Mouse (Mus musculus) c-Kit-positive CD71-positive TER-119-negative erythroid progenitor cells, embryonic 14.5 days (primary cell): Measurements from ENCODE around the gene Gucy1a1.
"Not testable (repeated sequence)": the region's sequence is repeated elsewhere in the genome, so short reads cannot be mapped to it uniquely, and the experiment has no call there.

Experiments used
- DNase-seq: peaks from one replicate; pipeline ENCODE4 v3.0.0-alpha.2; 2013; ENCODE audit warnings: low read depth

Gucy1a1 gene

DNA sequence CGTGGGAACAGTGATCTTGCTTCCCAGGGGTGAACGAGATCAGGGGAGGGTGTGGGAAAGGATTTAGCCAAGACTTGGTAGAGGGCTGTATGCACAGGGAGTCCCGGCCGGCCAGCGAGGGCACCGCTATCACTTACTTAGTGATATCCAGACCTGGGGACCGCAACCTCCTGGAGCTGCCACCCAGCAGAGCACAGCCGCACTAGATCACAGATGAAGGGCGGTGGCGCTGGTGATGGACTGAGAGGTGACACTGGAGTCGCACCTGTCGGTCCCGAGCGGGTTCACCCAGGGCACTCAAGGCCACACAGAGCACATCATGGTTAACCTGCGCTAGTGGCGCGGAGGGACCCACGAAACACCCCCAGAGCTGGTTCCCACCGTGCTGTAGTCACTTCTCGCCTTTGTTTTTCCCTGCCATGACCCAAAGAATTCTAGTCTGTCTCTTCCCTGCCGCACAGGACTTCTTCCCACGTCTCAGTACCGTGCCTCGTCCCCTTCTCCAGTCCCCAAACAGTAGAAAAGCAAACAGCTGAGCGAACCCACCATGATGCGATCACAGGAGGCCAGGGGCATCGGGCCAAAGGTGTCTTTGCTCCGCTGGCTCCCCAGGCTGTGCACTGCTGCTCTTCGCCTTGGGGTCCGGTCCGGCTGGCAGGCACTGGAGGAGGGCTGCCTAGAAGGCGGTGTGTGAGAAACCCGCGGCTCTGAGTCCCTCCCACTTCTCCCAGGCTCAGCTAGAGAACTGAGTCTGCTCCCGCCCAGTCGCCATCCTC is at the start of gene Gucy1a1:
Gucy1a1 (minus strand) TSS at position 664 of the 776 bp plus-strand sequence.
- no peak for DNase-seq

DNA sequence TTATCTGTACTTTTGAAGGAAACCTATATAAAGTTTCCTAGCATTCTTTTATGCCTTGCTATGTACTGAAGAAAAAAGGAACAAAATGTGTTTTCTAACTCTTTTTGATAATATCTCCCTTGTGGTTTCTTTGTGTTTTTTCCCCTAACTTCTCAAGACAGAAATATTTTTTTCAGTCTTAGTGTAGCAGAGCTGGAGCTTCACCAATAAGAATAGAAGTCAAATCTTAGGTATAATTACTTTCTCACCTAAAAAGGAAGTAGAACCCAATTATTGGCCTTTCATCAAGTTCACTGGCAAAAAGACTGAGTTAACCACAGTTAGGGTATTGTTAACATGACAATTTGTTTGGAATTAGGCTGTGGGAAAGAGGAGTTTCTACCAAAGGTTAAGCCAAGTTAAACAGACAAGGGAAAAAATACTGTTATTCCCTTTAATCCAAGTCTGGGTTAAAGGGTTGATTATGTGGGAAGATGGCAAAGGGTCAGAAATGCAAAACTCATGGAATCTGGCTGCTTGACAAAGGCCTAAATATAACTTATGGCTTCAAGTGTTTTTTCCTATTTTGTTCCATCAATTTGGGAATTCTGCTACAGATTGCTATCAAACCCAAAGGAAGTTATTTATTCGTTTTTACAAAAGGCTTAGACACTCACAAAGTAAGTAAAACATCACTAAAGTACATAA is 46.1 kb upstream of the Gucy1a1 start:
- no peak for DNase-seq

DNA sequence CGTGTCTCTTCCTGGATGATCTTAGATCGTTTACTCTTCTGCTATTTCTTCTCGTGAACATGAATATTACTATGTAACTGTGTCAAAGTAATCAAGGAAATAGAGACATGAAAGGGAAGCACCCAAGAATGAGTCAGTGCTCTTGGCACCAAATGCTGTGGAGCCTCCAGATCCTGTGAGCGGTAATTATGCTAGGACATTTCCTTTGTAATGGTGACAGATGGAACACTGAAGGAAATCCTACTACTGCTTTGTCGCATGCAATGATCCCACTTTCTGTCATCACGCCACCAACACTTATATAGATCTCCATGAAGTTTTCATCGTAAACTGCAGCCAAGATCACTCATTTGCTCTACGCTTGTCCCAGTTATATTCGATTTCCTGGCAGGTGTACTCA is 40.0 kb upstream of the Gucy1a1 start:
- no peak for DNase-seq

GRCm38 (mm10) chr3:82181500-82181899 is 35.9 kb upstream of the Gucy1a1 start:
- DNase-seq: no peak

- no peak for DNase-seq
Measured at GRCm38 (mm10) chr3:82180253-82180652, 34.7 kb upstream of the Gucy1a1 start.

- DNase-seq: no peak
Measured at GRCm38 (mm10) chr3:82175501-82175900, 29.9 kb upstream of the Gucy1a1 start.

DNA sequence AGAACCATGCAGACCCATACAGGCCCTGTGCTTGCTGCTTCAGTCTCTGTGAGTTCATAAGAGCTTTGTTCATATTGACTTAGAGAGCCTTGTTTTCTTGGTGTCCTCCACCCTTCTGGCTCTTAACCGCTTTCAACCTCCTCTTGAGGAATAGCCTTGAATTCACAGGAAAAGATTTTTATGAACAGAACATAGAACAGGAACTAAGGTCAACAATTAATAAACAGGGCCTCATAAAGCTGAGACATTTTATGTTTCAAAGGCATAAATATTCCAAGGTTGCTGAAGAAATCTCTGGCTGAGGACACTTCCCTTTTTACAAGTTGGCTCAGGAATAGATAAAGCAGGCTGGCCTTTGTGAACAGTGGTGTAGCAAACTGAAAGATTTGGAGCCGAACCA is 21.5 kb upstream of the Gucy1a1 start:
- DNase-seq: no peak

DNA sequence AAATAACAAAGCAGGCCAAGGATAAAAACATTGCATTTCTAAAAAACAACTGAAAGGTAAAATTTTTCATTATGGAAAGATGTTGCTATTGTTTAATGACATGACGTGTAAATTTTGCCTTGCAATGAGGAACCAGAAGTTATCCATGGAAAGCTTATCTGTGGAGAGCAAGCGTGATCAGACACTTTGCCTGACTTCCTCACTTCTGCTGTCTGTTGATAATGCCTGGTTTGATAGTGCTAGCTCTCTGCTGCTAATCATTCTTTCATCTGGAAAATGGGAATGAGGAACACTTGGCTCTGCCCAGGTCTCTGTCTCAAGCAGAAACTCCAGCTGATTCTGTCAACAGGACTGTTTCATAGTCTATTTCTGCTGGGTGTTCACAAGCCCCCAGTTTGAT is 20.3 kb upstream of the Gucy1a1 start:
- no peak for DNase-seq

- DNase-seq: not testable (repeated sequence)
Measured at GRCm38 (mm10) chr3:82162992-82163391, 17.4 kb upstream of the Gucy1a1 start.

GRCm38 (mm10) chr3:82145978-82146377 is 389 bp upstream of the Gucy1a1 start:
- no peak for DNase-seq

- DNase-seq: no peak
Measured at GRCm38 (mm10) chr3:82144725-82145125, 864 bp downstream of the Gucy1a1 start.

GRCm38 (mm10) chr3:82140781-82141180 is 4.8 kb downstream of the Gucy1a1 start:
- DNase-seq: no peak

DNA sequence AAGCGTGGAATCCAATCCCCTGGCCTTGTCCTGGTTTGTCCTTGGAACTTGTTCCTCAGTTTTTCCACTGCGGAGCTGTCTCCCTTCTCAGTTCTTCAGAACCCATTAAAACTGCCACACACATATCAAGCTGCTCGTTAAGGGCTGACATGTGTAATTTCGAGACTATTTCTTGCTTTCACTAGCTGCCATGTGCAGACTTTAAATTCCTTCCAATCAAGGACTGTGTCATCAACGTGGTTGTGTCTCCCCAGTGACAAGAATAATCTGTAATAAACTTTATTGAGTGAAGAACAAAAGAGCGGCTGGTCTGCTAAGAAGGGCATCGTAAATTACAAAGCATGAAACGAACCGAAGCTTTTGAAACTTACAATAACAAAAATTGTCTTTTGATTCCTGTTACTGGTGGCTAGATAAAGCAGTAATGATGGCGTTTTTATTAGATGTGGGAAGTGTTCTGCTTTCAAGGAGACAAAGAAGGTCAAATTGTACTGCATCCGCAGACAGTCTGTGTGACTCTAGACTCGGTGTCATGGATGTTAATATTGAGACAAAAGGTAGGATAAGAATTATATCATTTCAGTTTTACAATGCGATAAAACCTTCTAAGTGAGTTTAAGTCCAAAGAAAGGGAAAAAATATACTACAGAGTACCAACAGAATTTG is 7.5 kb downstream of the Gucy1a1 start:
- no peak for DNase-seq

DNA sequence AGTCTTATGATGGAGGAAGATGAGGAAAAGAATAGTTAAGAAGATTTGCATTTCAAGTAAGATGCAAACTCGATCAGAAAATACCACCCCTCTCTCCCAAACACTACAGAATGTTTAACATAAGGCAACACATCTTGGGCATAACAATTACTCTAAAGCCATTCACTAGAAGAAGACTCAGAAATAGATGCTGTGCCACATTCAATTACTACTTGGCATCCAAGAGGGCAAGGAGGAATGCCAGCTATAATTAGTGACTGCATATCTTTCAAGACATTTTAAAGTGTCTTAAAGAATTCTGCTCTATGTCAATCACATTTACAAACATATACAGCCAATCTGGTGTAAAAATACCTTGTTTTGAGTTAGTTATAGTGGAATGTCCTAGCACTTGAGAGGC is 10.1 kb downstream of the Gucy1a1 start:
- no peak for DNase-seq

- no peak for DNase-seq
Measured at GRCm38 (mm10) chr3:82129258-82129657, 16.3 kb downstream of the Gucy1a1 start.

DNA sequence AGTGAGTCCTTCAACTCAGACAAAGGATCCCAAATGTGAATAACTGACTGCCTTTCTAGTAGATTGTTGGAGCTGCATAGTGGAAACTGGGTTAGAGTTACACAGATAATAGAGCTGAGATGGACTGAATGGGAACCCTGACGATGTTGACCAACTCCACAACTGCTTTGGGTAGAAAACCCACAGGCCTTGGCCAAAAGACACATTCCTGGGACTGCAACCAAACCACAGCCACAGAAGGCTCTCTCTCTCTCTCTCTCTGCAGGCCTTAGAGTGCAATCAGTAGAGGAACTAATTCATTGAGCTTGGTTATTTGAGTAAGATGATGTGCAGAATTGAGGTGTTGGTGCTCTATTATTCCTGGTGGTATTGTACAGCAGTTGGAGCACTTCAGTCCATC is 21.0 kb downstream of the Gucy1a1 start:
- DNase-seq: no peak

DNA sequence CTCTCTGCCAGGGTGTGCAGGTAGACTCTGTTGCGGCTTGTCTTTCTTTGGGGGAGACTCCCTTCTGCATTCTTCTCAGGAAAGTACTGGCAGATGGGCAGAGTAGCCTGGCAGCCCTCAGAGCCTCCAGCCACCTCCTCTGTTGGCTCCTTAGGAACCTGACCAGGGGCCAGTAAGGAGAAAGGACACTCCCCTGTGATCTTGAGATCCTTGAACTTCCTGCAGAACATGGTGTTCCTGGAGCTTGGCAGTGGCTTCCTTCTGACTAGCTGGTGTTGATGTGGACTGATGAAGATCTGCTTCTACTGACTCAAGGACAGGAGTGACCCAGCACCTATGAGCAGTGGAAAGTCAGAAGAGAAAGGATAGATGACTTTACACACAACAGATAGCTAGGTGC is 26.7 kb downstream of the Gucy1a1 start:
- DNase-seq: no peak

DNA sequence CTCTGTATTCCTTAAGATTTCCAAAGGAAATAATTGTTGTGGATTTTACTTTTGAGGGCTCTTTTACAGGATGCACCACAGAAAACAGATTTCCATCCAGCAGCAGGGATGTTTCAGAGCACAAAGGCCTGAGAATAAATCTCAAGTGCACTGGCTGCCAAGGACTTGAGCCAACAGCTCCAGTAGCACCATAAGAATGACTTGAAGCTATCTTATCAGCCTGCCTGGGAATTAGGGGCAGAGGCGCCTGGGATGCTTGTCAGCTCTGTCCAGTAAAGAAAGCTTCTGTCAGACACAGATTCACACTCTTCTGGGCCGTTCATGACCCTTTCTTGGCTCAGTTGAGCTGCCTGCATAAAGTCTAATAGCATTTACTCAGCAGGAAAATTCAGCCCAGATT is 33.1 kb downstream of the Gucy1a1 start:
- no peak for DNase-seq

GRCm38 (mm10) chr3:82111986-82112385 is 33.6 kb downstream of the Gucy1a1 start:
- DNase-seq: no peak

- no peak for DNase-seq
Measured at GRCm38 (mm10) chr3:82108951-82109350, 36.6 kb downstream of the Gucy1a1 start.

GRCm38 (mm10) chr3:82104229-82104628 is 41.4 kb downstream of the Gucy1a1 start:
- no peak for DNase-seq

- DNase-seq: no peak
Measured at GRCm38 (mm10) chr3:82099127-82099526, 46.5 kb downstream of the Gucy1a1 start.

DNA sequence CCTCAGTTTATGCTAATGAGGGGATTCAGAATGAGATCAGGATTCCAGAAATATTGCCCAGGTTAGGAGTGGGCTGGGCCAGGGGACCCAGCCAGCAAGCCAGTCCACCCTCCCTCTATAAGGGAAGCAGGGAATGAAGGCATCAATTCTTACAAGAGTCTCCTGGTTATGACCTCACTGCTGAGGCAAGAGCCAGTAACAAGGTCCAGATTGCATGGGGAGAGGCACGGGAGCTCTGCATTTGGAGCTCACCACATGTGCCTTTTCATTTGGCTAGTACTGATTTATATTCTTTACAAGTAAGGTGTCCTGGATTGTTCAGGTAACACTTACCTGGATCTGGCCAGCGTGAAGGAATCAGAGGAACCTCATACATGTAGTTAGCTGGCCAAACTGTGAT is 48.8 kb downstream of the Gucy1a1 start:
- DNase-seq: no peak
